Mouse (Mus musculus) neural tube, embryonic 15.5 days (tissue): Measurements from ENCODE around the gene Ccdc18. TPM values are rescaled to one million over a fixed set of nuclear protein-coding genes. Genes with fewer than 3 reads are reported as not detected.

Experiments used
- ATAC-seq: fragments of 200-750 bp; cut with Nextera tagmentation; 2 replicates; pipeline ENCODE4 v1.8.0; 2017; ENCODE audit warnings: mild to moderate bottlenecking, moderate TSS enrichment, moderate library complexity; ENCODE audit not compliant: low FRiP score
- H3K27ac ChIP-seq: fragments of 300-500 bp; sonication (generic); replicated peaks from 2 replicates; pipeline ENCODE4 v1.5.1; 2015; ENCODE audit warnings: mild to moderate bottlenecking, inconsistent platforms
- H3K27me3 ChIP-seq: fragments of 300-500 bp; sonication (generic); replicated peaks from 2 replicates; pipeline ENCODE4 v1.6.1; 2015; ENCODE audit warnings: inconsistent platforms
- H3K36me3 ChIP-seq: fragments of 300-500 bp; sonication (generic); 2 replicates; pipeline ENCODE4 v1.6.1; 2015; ENCODE audit warnings: inconsistent platforms
- H3K4me1 ChIP-seq: fragments of 300-500 bp; sonication (generic); 2 replicates; pipeline ENCODE4 v1.6.1; 2015; ENCODE audit warnings: inconsistent platforms
- H3K4me2 ChIP-seq: fragments of 300-500 bp; sonication (generic); 2 replicates; pipeline ENCODE4 v1.6.1; 2015; ENCODE audit warnings: inconsistent platforms, mild to moderate bottlenecking, moderate library complexity
- H3K4me3 ChIP-seq: fragments of 300-500 bp; sonication (generic); replicated peaks from 2 replicates; pipeline ENCODE4 v1.5.1; 2015; ENCODE audit warnings: mild to moderate bottlenecking, inconsistent platforms
- H3K9ac ChIP-seq: fragments of 300-500 bp; sonication (generic); replicated peaks from 2 replicates; pipeline ENCODE4 v1.6.1; 2015; ENCODE audit warnings: mild to moderate bottlenecking, inconsistent platforms
- H3K9me3 ChIP-seq: fragments of 300-500 bp; sonication (generic); replicated peaks from 2 replicates; pipeline ENCODE4 v1.6.1; 2016; ENCODE audit warnings: inconsistent platforms
- WGBS: fragments of 180-500 bp; shearing (Covaris S2); methylation state at CpG from one replicate; pipeline ENCODE4 v1.1.7; 2015; ENCODE audit warnings: mixed read lengths; 5-methylcytosine and 5-hydroxymethylcytosine counted together
- polyA plus RNA-seq: library from polyadenylated mRNA; unstranded; fragments of >200 nt; fragmentation: Nextera tagmentation; extraction: Ambion mirVana; gene quantifications from 2 replicates; pipeline ENCODE4 v1.2.1, GENCODE M21; 2015

Ccdc18 gene
- polyA plus RNA-seq, 1 experiment from 2014 or later: 2.1 TPM

DNA sequence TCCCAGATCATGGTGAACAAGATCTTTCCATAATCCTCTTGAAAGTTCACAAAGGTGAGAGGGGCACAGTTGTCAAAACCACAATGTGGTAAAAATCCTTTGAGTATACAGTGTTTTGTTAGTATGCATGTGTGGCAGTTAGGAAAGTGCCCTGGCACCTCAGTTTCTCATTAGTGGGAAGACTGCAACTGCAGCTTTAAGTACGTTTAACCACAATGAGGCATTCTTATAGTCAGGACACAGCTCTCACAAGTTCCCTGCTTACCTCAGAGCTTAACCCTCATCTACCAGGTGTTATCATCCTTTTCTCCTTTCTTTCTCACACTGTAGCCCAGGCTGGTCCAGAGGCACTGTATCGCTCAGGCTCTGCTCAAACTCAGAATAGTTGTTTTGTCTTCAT lies 28.1 kb downstream of the Ccdc18 start:
- Histone ChIP-seq H3K9me3 (no peaks in the 10 kb centered on the region), H3K9ac (no peak overlapping the region), H3K36me3 (no peaks in the 10 kb centered on the region), H3K27me3 (no peaks in the 10 kb centered on the region), H3K4me3 (no peak overlapping the region), H3K4me2 (no peak overlapping the region), H3K4me1 (no peaks in the 10 kb centered on the region), H3K27ac (no peak overlapping the region)
- WGBS: 93% methylated on average over 2 of the region's 2 CpGs
- no peak for ATAC-seq

DNA sequence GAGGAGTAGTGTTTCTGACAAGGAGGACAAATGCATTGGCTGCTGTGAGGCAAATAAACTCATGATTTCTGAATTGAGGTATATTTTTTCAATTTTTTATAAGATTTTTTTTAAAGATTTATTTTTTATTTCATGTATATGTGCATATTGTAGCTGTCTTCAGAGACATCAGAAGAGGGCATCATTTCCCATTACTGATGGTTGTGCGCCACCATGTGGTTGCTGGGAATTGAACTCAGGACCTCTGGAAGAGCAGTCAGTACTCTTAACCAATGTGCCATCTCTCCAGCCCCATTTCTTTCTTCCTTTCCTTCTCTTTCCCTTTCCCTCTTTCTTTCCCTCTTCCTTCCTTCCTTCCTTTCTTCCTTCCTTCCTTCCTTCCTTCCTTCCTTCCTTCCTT lies 31.0 kb downstream of the Ccdc18 start:
- Histone ChIP-seq H3K4me3 (no peak overlapping the region), H3K27ac (no peak overlapping the region), H3K4me1 (no peaks in the 10 kb centered on the region), H3K9me3 (no peaks in the 10 kb centered on the region), H3K27me3 (no peaks in the 10 kb centered on the region), H3K36me3 (no peaks in the 10 kb centered on the region), H3K4me2 (no peak overlapping the region), H3K9ac (no peak overlapping the region)
- WGBS: 22% methylated on average over 1 of the region's 1 CpGs
- ATAC-seq: no peak

DNA sequence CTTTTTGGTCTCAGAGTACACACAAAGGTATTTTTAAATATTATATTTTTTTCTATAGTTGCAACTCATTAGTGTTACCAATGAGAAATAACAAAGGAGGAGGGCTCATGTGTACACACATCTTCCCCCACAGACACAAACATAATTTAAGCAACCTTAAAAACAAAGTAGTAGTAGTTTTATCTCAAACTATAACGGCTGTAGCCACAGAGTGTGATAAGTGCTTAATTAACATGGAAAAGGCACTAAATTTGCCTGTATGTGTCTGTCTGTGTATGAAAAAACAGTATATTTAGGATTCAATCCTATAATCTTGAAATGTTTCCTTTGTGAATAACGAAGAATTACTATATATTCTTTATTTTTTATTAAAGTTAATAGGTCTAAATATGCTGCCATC lies 51.4 kb downstream of the Ccdc18 start:
- H3K36me3 ChIP-seq: no peaks in the 10 kb centered on the region
- WGBS: 92% methylated on average over 2 of the region's 2 CpGs
- H3K27me3 ChIP-seq: no peaks in the 10 kb centered on the region
- no peaks in the 10 kb centered on the region for H3K4me1 ChIP-seq
- H3K4me3 ChIP-seq: no peak overlapping the region
- ATAC-seq: no peak
- no peak overlapping the region for H3K27ac ChIP-seq
- no peaks in the 10 kb centered on the region for H3K9me3 ChIP-seq
- no peak overlapping the region for H3K4me2 ChIP-seq
- H3K9ac ChIP-seq: no peak overlapping the region

DNA sequence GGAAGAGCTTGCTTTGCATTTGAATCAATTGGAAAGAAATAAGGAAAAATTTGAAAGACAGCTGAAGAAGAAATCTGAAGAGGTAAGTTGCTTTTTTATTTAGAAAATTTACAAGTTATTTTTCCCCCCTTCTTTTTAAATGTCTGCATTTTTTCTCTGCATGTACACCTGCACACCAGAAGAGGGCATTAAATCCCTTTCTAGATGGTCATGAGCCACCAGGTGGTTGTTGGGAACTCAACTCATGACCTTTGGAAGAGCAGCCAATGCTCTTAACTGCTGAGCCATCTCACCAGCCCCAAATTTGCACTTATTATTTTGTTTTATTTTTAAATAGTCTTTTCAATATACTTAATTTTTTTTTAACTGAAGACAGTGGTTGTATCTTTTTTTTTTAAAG lies 56.3 kb downstream of the Ccdc18 start:
- no peak overlapping the region for H3K4me3 ChIP-seq
- H3K27ac ChIP-seq: no peak overlapping the region
- H3K36me3 ChIP-seq: no peaks in the 10 kb centered on the region
- no peaks in the 10 kb centered on the region for H3K4me1 ChIP-seq
- no peak overlapping the region for H3K4me2 ChIP-seq
- H3K27me3 ChIP-seq: no peaks in the 10 kb centered on the region
- no peaks in the 10 kb centered on the region for H3K9me3 ChIP-seq
- no peak overlapping the region for H3K9ac ChIP-seq
- ATAC-seq: no peak

DNA sequence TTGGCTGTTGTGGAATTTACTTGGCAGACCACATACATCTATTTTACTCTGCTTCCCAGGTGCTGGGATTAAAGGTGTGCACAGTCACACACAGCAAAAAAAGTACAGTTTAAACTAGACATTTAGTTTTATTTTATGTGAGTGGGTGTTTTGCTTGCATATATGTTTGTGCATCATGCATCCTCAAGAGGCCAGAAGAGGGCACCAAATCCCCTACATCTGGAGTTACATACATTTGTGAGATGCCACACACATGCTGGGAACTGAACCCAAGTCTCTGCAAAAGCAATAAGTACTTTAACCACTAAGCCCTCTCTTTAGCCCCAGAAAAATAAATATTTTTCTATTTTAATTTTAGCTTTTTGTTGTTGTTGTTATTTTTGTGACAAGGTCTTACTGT lies 73.3 kb downstream of the Ccdc18 start:
- H3K9me3 ChIP-seq: no peaks in the 10 kb centered on the region
- no peak overlapping the region for H3K4me2 ChIP-seq
- no peaks in the 10 kb centered on the region for H3K36me3 ChIP-seq
- no peak for ATAC-seq
- H3K27ac ChIP-seq: no peak overlapping the region
- no peak overlapping the region for H3K4me3 ChIP-seq
- no peak overlapping the region for H3K9ac ChIP-seq
- no peaks in the 10 kb centered on the region for H3K27me3 ChIP-seq
- H3K4me1 ChIP-seq: no peaks in the 10 kb centered on the region

DNA sequence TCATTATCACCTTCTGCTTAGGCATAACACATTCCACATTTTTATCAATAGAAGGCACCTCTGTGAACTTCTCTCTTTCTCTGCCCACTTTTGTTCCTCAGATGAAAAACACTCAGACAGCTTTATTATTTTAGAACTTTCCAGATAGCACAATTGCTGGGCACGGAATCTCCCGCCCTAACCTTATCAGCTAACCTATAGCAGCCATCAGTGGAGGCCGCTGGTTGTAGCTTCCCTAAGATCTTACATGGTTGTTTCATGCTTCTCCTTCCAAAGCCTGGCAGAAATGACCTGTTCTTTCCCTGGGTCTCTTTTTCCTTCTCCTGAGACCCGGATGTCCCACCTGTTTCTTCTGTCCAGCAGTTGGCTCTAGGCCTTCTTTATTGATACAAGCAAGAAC lies 78.8 kb downstream of the Ccdc18 start:
- no peak overlapping the region for H3K4me2 ChIP-seq
- H3K36me3 ChIP-seq: no peaks in the 10 kb centered on the region
- H3K27ac ChIP-seq: no peak overlapping the region
- no peak overlapping the region for H3K9ac ChIP-seq
- ATAC-seq: no peak
- no peak overlapping the region for H3K4me3 ChIP-seq
- 84% methylated on average over 4 of the region's 4 CpGs for WGBS
- no peaks in the 10 kb centered on the region for H3K27me3 ChIP-seq
- no peaks in the 10 kb centered on the region for H3K4me1 ChIP-seq
- no peaks in the 10 kb centered on the region for H3K9me3 ChIP-seq

DNA sequence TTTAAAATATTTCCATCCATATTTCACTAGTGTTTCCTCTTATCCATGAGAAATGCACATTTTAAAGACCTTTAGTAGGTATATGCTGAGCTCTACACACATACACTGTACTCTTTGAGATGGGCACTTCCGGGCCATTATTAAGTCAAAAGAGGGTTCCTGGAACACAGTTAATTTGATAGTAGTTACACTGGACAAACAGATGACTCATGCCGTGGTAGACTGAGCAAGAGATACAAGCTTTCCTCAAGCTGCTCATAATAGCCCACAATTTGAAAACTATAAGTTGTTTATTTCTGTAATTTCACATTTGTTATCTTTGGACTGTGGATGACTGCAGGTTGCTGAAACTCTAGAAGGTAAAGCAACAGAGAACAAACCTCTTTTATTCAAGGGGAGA lies 82.3 kb downstream of the Ccdc18 start:
- H3K36me3 ChIP-seq: no peaks in the 10 kb centered on the region
- no peak overlapping the region for H3K9ac ChIP-seq
- ATAC-seq: no peak
- H3K4me2 ChIP-seq: no peak overlapping the region
- H3K27me3 ChIP-seq: no peaks in the 10 kb centered on the region
- H3K4me3 ChIP-seq: no peak overlapping the region
- H3K4me1 ChIP-seq: no peaks in the 10 kb centered on the region
- no peak overlapping the region for H3K27ac ChIP-seq
- WGBS: 94% methylated on average over 2 of the region's 2 CpGs
- H3K9me3 ChIP-seq: no peaks in the 10 kb centered on the region

DNA sequence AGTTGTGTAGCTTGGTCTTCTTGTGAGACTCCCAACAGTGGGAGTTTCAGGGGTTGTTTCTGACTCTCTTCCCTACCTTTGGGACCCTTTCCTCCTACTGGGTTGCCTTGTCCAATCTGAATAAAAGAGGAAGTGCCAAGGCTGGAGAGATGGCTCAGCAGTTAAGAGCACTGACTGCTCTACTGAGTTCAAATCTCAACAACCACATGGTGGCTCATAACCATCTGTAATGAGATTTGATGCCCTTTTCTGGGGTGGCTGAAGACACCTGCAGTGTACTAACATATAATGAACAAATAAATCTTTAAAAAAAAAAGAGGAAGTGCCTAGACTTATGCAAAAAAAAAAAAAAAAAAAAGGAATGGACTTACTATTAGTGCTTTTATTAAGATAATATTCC lies 91.4 kb downstream of the Ccdc18 start:
- no peak overlapping the region for H3K4me3 ChIP-seq
- no peaks in the 10 kb centered on the region for H3K36me3 ChIP-seq
- ATAC-seq: no peak
- no peaks in the 10 kb centered on the region for H3K27me3 ChIP-seq
- no peak overlapping the region for H3K27ac ChIP-seq
- no peak overlapping the region for H3K4me2 ChIP-seq
- H3K9me3 ChIP-seq: no peaks in the 10 kb centered on the region
- H3K9ac ChIP-seq: no peak overlapping the region
- no peaks in the 10 kb centered on the region for H3K4me1 ChIP-seq

DNA sequence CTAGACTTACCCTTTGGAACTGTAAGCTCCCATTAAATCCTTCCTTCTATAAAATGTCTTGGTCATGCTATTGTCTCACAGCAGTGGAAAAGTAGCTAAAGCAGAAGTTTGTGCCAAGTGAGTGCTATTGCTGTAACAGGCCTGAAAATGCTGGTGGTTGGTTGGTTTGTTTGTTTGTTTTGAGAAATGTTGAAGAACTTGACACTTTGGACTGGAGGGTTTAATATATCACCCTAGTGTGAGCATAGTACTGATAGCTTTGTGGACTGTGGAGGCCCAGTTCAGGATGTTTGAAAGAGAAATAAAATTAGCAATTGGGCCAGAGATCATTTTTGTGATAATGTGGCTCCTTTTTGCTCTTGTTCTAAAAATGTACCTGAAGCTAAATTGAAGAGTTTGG lies 93.5 kb downstream of the Ccdc18 start:
- Histone ChIP-seq H3K9ac (no peak overlapping the region), H3K4me2 (no peak overlapping the region), H3K4me1 (no peaks in the 10 kb centered on the region), H3K27ac (no peak overlapping the region), H3K9me3 (no peaks in the 10 kb centered on the region), H3K27me3 (no peaks in the 10 kb centered on the region), H3K4me3 (no peak overlapping the region), H3K36me3 (no peaks in the 10 kb centered on the region)
- no peak for ATAC-seq

DNA sequence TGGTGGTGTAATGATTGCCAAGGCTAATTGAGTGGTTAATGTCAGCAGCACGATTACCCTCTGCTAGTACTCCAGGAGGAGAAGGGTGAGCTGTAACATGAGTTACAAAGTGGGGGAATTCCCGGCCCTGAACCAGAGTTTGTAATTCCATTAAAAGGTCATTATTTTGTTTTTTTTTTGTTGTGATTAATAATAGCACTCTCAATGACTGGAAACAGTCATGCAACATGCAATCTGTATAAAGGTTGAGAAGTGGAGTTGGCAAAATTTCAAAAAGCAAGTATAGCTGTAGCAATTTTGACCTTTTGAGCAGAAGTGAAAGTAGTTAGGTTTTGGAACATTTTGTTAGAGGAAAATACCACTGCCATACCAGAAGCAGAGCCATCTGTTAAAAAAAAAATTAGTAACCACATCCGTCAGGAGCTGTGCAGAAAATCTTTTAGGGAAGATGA lies 113.7 kb downstream of the Ccdc18 start:
- no peak for ATAC-seq
- H3K9me3 ChIP-seq: no peaks in the 10 kb centered on the region
- no peaks in the 10 kb centered on the region for H3K27me3 ChIP-seq
- H3K36me3 ChIP-seq: no peaks in the 10 kb centered on the region
- no peak overlapping the region for H3K9ac ChIP-seq
- H3K27ac ChIP-seq: no peak overlapping the region
- WGBS: 73% methylated on average over 3 of the region's 3 CpGs
- no peaks in the 10 kb centered on the region for H3K4me1 ChIP-seq
- no peak overlapping the region for H3K4me2 ChIP-seq
- H3K4me3 ChIP-seq: no peak overlapping the region

DNA sequence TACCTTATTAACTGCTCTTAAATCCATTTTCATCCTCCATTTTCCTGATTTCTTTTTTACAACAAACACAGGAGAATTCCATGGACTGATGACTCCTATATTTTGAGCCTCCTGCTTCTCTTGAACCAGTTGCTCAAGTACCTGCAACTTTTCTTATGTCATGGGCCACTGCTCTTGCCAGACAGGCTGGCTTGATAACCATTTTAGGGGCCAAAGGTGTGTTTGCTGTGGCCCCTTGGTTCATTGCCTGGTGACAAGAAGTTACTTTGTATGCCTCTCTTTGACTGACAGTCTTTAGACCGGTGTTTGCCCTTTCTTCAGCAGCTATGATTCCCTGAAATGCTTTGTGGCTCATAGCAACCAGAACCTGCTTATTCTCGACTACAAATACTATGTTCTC lies 117.4 kb downstream of the Ccdc18 start:
- Histone ChIP-seq H3K9me3 (no peaks in the 10 kb centered on the region), H3K4me3 (no peak overlapping the region), H3K4me2 (no peak overlapping the region), H3K27ac (no peak overlapping the region), H3K9ac (no peak overlapping the region), H3K36me3 (no peaks in the 10 kb centered on the region), H3K27me3 (no peaks in the 10 kb centered on the region), H3K4me1 (no peaks in the 10 kb centered on the region)
- ATAC-seq: no peak
- 83% methylated on average over 2 of the region's 2 CpGs for WGBS

DNA sequence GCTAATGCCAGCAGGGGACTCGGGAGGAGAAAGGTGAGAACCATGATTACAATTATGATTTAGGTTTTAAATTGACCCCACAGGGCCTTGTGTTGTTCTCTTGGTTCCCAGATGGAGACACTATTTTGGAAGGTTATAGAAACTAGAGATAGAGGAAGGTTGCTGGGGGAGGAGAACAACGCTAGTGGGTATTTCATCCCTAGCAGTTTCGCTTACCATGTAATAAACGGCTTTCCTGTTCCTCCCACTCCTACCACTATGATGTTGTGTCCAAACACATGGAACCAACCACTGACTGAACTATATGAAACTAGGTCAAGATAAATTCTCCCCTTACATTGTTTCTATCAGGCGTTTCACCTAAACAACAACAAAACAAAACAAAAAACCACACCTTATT lies 122.6 kb downstream of the Ccdc18 start:
- H3K4me1 ChIP-seq: no peaks in the 10 kb centered on the region
- ATAC-seq: no peak
- WGBS: 74% methylated on average over 5 of the region's 5 CpGs

DNA sequence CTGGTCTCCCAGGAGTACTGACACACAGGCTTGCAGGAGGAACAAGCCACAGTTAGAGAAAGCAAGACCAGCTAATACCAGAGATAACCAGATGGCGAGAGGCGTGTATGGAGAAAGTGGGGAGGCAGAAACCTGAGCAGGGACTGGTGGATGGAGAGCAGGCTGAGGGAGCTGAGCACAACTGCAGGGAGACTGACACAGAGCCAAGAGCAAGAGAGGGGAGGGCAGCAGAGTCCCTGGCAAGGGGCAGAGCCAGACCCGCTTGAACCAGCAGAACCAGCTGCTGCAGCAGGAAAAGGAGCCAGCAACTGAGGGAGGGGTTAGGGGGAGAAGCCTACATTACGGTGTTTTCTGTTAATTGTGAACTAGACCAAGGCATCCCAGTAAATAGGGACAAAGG lies 130.0 kb downstream of the Ccdc18 start:
- no peaks in the 10 kb centered on the region for H3K27me3 ChIP-seq
- ATAC-seq: no peak
- 50% methylated on average over 4 of the region's 4 CpGs for WGBS
- H3K9ac ChIP-seq: no peak overlapping the region
- no peaks in the 10 kb centered on the region for H3K36me3 ChIP-seq
- peaks cover 5% of the 10 kb centered on the region for H3K4me1 ChIP-seq
- no peak overlapping the region for H3K4me3 ChIP-seq
- H3K4me2 ChIP-seq: no peak overlapping the region
- H3K9me3 ChIP-seq: no peaks in the 10 kb centered on the region
- H3K27ac ChIP-seq: no peak overlapping the region

More for the DNA sequence above, 122.6 kb downstream of the Ccdc18 start:
- H3K27ac ChIP-seq: no peak overlapping the region
- no peak overlapping the region for H3K4me2 ChIP-seq
- H3K9ac ChIP-seq: no peak overlapping the region
- no peaks in the 10 kb centered on the region for H3K9me3 ChIP-seq
- no peaks in the 10 kb centered on the region for H3K36me3 ChIP-seq
- H3K4me3 ChIP-seq: no peak overlapping the region
- no peaks in the 10 kb centered on the region for H3K27me3 ChIP-seq
